Mouse (Mus musculus): ENCODE data around the gene Ar. TPM values are rescaled to one million over a fixed set of nuclear protein-coding genes. Genes with fewer than 3 reads are reported as not detected.
A peak's percentile ranks its signal among the peaks of the same experiment; 100 is the strongest.

Ar gene
- 0.15 and 0.16 TPM in 2 replicates for polyA plus RNA-seq (2015; fragmentation: Nextera tagmentation; extraction: Ambion mirVana)

DNA sequence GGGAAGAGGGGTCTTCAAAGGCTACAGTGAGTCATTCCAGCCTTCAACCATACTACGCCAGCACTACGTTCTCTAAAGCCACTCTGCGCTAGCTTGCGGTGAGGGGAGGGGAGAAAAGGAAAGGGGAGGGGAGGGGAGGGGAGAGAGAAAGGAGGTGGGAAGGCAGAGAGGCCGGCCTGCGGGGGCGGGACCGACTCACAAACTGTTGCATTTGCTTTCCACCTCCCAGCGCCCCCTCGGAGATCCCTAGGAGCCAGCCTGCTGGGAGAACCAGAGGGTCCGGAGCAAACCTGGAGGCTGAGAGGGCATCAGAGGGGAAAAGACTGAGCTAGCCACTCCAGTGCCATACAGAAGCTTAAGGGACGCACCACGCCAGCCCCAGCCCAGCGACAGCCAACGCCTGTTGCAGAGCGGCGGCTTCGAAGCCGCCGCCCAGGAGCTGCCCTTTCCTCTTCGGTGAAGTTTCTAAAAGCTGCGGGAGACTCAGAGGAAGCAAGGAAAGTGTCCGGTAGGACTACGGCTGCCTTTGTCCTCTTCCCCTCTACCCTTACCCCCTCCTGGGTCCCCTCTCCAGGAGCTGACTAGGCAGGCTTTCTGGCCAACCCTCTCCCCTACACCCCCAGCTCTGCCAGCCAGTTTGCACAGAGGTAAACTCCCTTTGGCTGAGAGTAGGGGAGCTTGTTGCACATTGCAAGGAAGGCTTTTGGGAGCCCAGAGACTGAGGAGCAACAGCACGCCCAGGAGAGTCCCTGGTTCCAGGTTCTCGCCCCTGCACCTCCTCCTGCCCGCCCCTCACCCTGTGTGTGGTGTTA, at the start of gene Ar:
Gene Ar, plus strand, starts transcription at position 239 of the 812 bp plus-strand sequence.
- Histone ChIP-seq H3K9ac (no peak within 1 kb of the TSS), H3K4me1 (replicated peaks) (peaks cover 10% of the 10 kb centered on the region; the same call in 1 of the 2 replicates), H3K36me3 (no peaks in the 10 kb centered on the region), H3K4me2 (peak within 1 kb of the TSS; percentile 80), H3K27ac (no peak within 1 kb of the TSS), H3K4me3 (peak within 1 kb of the TSS; percentile 46), H3K27me3 (peaks cover 35% of the 10 kb centered on the region), H3K9me3 (replicated peaks) (no peaks in the 10 kb centered on the region)
- no peak for ATAC-seq (replicated peaks; ENCODE audit: insufficient number of reproducible peaks, insufficient read depth, low FRiP score, low read depth)
- 11% methylated on average over 27 of the region's 27 CpGs for WGBS

DNA sequence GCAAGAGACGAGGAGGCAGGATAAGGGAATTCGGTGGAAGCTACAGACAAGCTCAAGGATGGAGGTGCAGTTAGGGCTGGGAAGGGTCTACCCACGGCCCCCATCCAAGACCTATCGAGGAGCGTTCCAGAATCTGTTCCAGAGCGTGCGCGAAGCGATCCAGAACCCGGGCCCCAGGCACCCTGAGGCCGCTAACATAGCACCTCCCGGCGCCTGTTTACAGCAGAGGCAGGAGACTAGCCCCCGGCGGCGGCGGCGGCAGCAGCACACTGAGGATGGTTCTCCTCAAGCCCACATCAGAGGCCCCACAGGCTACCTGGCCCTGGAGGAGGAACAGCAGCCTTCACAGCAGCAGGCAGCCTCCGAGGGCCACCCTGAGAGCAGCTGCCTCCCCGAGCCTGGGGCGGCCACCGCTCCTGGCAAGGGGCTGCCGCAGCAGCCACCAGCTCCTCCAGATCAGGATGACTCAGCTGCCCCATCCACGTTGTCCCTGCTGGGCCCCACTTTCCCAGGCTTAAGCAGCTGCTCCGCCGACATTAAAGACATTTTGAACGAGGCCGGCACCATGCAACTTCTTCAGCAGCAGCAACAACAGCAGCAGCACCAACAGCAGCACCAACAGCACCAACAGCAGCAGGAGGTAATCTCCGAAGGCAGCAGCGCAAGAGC, 1.3 kb downstream of the Ar start:
- ATAC-seq (replicated peaks; ENCODE audit: insufficient number of reproducible peaks, insufficient read depth, low FRiP score, low read depth), result no peak
- Histone ChIP-seq H3K4me3 (peak overlapping the region; percentile 46), H3K9me3 (replicated peaks) (no peaks in the 10 kb centered on the region), H3K4me1 (replicated peaks) (peaks cover 10% of the 10 kb centered on the region; the same call in 1 of the 2 replicates), H3K4me2 (peak overlapping the region; percentile 80), H3K9ac (no peak overlapping the region), H3K27me3 (peaks cover 35% of the 10 kb centered on the region), H3K36me3 (no peaks in the 10 kb centered on the region), H3K27ac (no peak overlapping the region)
- WGBS, result 14% methylated on average over 16 of the region's 30 CpGs

DNA sequence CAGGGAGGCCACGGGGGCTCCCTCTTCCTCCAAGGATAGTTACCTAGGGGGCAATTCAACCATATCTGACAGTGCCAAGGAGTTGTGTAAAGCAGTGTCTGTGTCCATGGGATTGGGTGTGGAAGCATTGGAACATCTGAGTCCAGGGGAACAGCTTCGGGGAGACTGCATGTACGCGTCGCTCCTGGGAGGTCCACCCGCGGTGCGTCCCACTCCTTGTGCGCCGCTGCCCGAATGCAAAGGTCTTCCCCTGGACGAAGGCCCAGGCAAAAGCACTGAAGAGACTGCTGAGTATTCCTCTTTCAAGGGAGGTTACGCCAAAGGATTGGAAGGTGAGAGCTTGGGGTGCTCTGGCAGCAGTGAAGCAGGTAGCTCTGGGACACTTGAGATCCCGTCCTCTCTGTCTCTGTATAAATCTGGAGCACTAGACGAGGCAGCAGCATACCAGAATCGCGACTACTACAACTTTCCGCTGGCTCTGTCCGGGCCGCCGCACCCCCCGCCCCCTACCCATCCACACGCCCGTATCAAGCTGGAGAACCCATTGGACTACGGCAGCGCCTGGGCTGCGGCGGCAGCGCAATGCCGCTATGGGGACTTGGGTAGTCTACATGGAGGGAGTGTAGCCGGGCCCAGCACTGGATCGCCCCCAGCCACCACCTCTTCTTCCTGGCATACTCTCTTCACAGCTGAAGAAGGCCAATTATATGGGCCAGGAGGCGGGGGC, 2.0 kb downstream of the Ar start:
- no peaks in the 10 kb centered on the region for H3K9me3 ChIP-seq (replicated peaks)
- no peak overlapping the region for H3K27ac ChIP-seq
- 13% methylated on average over 33 of the region's 33 CpGs for WGBS
- peaks cover 35% of the 10 kb centered on the region for H3K27me3 ChIP-seq
- H3K9ac ChIP-seq, result no peak overlapping the region
- H3K4me1 ChIP-seq (replicated peaks), result peaks cover 10% of the 10 kb centered on the region; the same call in 1 of the 2 replicates
- H3K36me3 ChIP-seq, result no peaks in the 10 kb centered on the region
- peak overlapping the region; percentile 46 for H3K4me3 ChIP-seq
- no peak for ATAC-seq (replicated peaks; ENCODE audit: insufficient number of reproducible peaks, insufficient read depth, low FRiP score, low read depth)
- peak overlapping the region; percentile 80 for H3K4me2 ChIP-seq

DNA sequence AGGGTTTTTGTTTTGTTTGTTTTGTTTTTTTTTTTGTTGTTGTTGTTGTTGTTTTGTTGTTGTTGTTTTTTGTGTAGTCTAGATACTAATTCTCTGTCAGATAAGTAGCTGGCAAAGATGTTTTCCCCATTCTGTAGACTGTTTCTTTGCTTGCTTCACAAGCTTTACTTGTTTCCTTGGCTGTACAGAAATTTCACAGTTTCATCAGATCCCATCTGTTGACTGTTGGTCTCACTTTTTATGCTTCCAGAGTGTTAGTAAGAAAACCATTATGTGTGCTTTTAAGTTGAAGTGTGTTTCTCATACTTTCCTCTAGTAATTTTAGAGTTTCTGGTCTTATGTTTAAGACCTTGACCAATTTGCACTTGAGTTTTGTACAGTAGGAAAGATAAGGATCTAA, 41.2 kb downstream of the Ar start:
- no peaks in the 10 kb centered on the region for H3K27me3 ChIP-seq
- H3K36me3 ChIP-seq, result no peaks in the 10 kb centered on the region

DNA sequence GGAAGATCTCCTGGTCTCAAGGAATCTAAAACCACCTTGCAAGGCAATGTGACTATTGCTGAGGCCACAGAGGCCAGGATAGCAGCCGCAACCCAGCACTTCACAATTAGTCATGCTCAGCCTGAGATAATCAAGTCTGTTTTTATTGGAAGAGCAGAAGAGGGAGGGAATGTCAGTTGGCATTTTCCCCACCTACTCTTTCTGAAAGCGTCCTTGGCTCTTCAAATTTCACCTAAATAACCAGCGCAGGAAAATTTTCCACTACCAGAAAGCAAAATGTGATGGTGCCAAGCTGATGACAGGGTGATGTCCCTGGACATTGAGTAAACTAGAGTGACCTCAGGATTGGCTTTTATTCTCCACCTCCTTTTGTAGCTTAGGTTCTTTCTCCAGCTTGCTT, 57.2 kb downstream of the Ar start:
- Histone ChIP-seq H3K4me3 (no peak overlapping the region), H3K4me2 (no peak overlapping the region), H3K4me1 (replicated peaks) (no peaks in the 10 kb centered on the region), H3K27me3 (no peaks in the 10 kb centered on the region), H3K9ac (no peak overlapping the region), H3K9me3 (replicated peaks) (no peaks in the 10 kb centered on the region), H3K27ac (no peak overlapping the region), H3K36me3 (no peaks in the 10 kb centered on the region)
- ATAC-seq (replicated peaks; ENCODE audit: insufficient number of reproducible peaks, insufficient read depth, low FRiP score, low read depth), result no peak
- 33% methylated on average over 3 of the region's 3 CpGs for WGBS

More for the DNA sequence above, 41.2 kb downstream of the Ar start:
- Histone ChIP-seq H3K4me3 (no peak overlapping the region), H3K27ac (no peak overlapping the region), H3K4me2 (no peak overlapping the region), H3K9me3 (replicated peaks) (no peaks in the 10 kb centered on the region), H3K4me1 (replicated peaks) (no peaks in the 10 kb centered on the region), H3K9ac (no peak overlapping the region)
- ATAC-seq (replicated peaks; ENCODE audit: insufficient number of reproducible peaks, insufficient read depth, low FRiP score, low read depth), result no peak

DNA sequence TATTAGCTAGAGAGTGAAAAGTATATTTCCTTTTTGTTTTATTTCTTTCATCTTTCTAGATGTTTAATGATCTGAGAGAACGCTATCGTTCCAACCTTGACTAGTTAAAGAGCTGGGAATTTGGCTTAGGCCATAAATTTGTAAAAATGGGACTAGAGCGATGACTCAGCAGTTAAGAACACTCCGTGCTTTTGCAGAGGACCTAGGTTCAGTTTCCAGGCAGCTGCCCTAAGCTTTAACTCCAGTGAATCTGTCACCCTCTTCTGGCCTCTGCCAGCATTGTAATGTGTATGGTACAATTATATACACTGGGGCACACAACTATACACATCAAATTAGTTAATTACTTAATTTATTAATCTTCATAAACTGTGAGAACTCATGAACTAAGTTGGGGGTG, 58.6 kb downstream of the Ar start:
- H3K4me3 ChIP-seq, result no peak overlapping the region
- H3K9me3 ChIP-seq (replicated peaks), result no peaks in the 10 kb centered on the region
- WGBS, result 68% methylated on average over 4 of the region's 4 CpGs
- H3K9ac ChIP-seq, result no peak overlapping the region
- H3K36me3 ChIP-seq, result no peaks in the 10 kb centered on the region
- H3K27ac ChIP-seq, result no peak overlapping the region
- no peak for ATAC-seq (replicated peaks; ENCODE audit: insufficient number of reproducible peaks, insufficient read depth, low FRiP score, low read depth)
- no peaks in the 10 kb centered on the region for H3K27me3 ChIP-seq
- H3K4me2 ChIP-seq, result no peak overlapping the region
- no peaks in the 10 kb centered on the region for H3K4me1 ChIP-seq (replicated peaks)

DNA sequence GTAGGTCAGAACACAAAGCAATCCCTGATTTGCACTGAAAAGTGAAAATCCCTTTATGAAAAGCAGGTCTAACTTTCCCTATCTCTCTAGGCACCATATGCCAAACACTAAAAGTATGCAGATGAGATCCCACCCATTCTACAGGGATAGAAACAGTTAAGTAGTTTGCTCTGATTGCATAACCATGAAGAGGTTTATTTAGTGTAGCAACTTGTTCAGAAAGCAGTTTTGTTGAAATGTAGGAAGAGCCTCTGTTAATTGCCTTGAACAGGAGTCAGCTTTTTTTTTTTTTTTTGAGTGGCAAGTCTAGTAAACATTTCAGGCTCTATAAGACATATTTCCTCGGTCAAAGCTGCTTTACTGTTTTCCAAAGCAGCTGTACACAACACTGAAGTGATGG, 67.5 kb downstream of the Ar start:
- no peaks in the 10 kb centered on the region for H3K4me1 ChIP-seq (replicated peaks)
- no peaks in the 10 kb centered on the region for H3K27me3 ChIP-seq
- no peak overlapping the region for H3K4me3 ChIP-seq
- H3K9me3 ChIP-seq (replicated peaks), result no peaks in the 10 kb centered on the region
- 48% methylated on average over 1 of the region's 1 CpGs for WGBS
- H3K36me3 ChIP-seq, result no peaks in the 10 kb centered on the region
- ATAC-seq (replicated peaks; ENCODE audit: insufficient number of reproducible peaks, insufficient read depth, low FRiP score, low read depth), result no peak
- H3K9ac ChIP-seq, result no peak overlapping the region
- H3K27ac ChIP-seq, result no peak overlapping the region
- no peak overlapping the region for H3K4me2 ChIP-seq

DNA sequence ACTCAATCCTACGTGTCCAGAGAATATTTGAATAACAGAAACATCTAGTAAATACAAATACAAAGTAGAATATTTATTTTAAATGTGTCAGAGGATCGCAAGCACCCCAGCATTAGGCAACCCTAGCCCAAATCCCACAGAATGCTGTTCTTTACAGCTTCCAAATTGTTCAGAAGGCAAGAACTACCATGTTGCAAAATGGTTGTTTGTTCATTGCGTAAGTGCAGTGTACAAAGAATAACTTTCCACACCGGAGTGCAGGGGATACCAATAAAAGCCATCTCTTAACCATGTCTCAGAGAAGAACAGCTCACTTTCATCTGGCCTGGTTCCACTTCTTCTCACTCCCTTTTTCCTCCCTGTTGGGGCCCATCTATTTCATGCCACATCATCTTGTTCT, 90.4 kb downstream of the Ar start:
- no peaks in the 10 kb centered on the region for H3K36me3 ChIP-seq
- no peak overlapping the region for H3K9ac ChIP-seq
- H3K9me3 ChIP-seq (replicated peaks), result no peaks in the 10 kb centered on the region
- WGBS, result 81% methylated on average over 4 of the region's 4 CpGs
- no peaks in the 10 kb centered on the region for H3K4me1 ChIP-seq (replicated peaks)
- no peaks in the 10 kb centered on the region for H3K27me3 ChIP-seq
- no peak for ATAC-seq (replicated peaks; ENCODE audit: insufficient number of reproducible peaks, insufficient read depth, low FRiP score, low read depth)
- H3K27ac ChIP-seq, result no peak overlapping the region
- H3K4me3 ChIP-seq, result no peak overlapping the region
- no peak overlapping the region for H3K4me2 ChIP-seq

DNA sequence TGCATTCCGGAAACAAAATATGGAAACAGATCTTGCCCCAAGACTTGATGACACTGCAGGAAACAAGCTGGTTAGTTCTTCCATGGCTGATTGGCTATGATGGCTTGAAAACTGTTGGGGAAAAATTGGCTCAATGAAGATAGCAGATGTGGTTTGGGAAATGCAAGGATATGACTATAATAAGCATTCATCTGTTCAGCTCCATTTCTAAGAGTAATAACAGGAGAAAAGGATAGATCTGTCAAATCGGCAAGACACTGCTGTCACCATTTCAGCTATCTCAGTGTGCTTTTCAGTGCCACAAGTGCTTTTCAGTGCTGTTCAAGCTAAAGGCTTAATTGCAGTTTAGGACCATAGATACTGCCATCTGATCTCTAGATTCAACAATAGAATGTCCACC, 96.5 kb downstream of the Ar start:
- 79% methylated on average over 2 of the region's 2 CpGs for WGBS
- Histone ChIP-seq H3K27ac (no peak overlapping the region), H3K36me3 (no peaks in the 10 kb centered on the region)

DNA sequence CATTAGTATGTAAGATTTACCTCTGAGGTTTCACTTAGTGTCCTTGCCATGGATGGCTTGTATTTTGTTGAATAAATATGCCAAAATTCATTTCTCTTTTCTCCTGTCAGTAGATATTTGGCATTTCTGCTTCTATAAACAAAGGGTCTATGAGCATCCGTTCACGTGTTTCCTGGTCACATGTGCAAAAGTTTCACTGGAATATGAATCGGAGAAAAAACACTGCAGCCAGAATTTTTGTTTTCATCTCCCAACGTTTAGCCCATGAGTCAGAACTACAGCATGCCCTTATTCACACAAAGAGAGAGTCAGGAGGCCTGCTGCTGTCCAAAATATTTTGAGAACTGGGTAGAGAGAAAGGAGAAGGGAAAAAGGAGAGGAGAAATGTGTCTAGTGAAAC, 99.8 kb downstream of the Ar start:
- Histone ChIP-seq H3K27ac (no peak overlapping the region), H3K36me3 (no peaks in the 10 kb centered on the region), H3K9me3 (replicated peaks) (no peaks in the 10 kb centered on the region), H3K9ac (no peak overlapping the region), H3K4me1 (replicated peaks) (no peaks in the 10 kb centered on the region), H3K4me3 (no peak overlapping the region), H3K4me2 (no peak overlapping the region), H3K27me3 (no peaks in the 10 kb centered on the region)
- ATAC-seq (replicated peaks; ENCODE audit: insufficient number of reproducible peaks, insufficient read depth, low FRiP score, low read depth), result no peak
- 81% methylated on average over 4 of the region's 4 CpGs for WGBS

More for the DNA sequence above, 96.5 kb downstream of the Ar start:
- H3K9ac ChIP-seq, result no peak overlapping the region
- ATAC-seq (replicated peaks; ENCODE audit: insufficient number of reproducible peaks, insufficient read depth, low FRiP score, low read depth), result no peak
- H3K4me2 ChIP-seq, result no peak overlapping the region
- H3K4me1 ChIP-seq (replicated peaks), result no peaks in the 10 kb centered on the region
- H3K27me3 ChIP-seq, result no peaks in the 10 kb centered on the region
- H3K4me3 ChIP-seq, result no peak overlapping the region
- H3K9me3 ChIP-seq (replicated peaks), result no peaks in the 10 kb centered on the region

DNA sequence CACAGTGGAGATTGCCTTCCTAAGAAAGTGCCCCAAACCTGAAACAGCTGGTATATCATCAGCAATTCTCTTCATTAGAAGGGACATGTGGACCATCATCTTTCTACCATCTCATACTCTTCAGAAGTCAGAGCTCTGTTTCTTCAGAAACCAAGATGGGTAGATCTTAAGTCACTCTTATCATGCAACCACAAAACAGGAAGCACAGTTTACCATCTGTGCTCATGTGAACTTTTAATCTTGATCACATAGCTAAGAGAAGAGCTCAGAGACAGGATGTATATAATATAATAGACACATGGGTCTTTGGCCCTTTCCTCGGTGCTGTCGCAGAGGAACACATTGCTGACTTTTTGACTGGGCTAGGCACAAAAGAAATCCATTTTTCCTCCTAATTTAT, 111.1 kb downstream of the Ar start:
- Histone ChIP-seq H3K36me3 (no peaks in the 10 kb centered on the region), H3K4me2 (no peak overlapping the region), H3K4me3 (no peak overlapping the region), H3K27me3 (no peaks in the 10 kb centered on the region), H3K9ac (no peak overlapping the region), H3K9me3 (replicated peaks) (no peaks in the 10 kb centered on the region), H3K4me1 (replicated peaks) (no peaks in the 10 kb centered on the region), H3K27ac (no peak overlapping the region)
- 82% methylated on average over 2 of the region's 2 CpGs for WGBS
- no peak for ATAC-seq (replicated peaks; ENCODE audit: insufficient number of reproducible peaks, insufficient read depth, low FRiP score, low read depth)
